Mouse (Mus musculus): ENCODE data around the gene Mgat4e. TPM values are rescaled to one million over a fixed set of nuclear protein-coding genes. Genes with fewer than 3 reads are reported as not detected.

The Mgat4e gene
- polyA plus RNA-seq, 1 experiment, result not detected

- H3K36me3 ChIP-seq (ENCODE audit: control insufficient read depth, insufficient read depth), result peaks cover 13% of the 10 kb centered on the region
- TF ChIP-seq TCF3 (IDR thresholded peaks at IDR 0.05; ENCODE audit: insufficient read length, low read depth), result no peak
- no peak for TF ChIP-seq MAX (IDR thresholded peaks at IDR 0.05; ENCODE audit: low read depth)
- no peak for TF ChIP-seq MYOD1 (IDR thresholded peaks at IDR 0.05; ENCODE audit: control insufficient read depth in 1 of 3, insufficient read length in 2 of 3, low read depth in 2 of 3)
- no peak for TF ChIP-seq USF1 (IDR thresholded peaks at IDR 0.05; ENCODE audit: low read depth)
- TF ChIP-seq TCF12 (IDR thresholded peaks at IDR 0.05; ENCODE audit: insufficient read depth, poor library complexity, severe bottlenecking), result no peak
- no peak for TF ChIP-seq MYOG (IDR thresholded peaks at IDR 0.05; ENCODE audit: control insufficient read depth in 1 of 3, insufficient read depth in 1 of 3, insufficient read length in 2 of 3, low read depth in 2 of 3)
- TF ChIP-seq REST (IDR thresholded peaks at IDR 0.05; ENCODE audit: insufficient read depth, insufficient read length), result no peak
- no peak for TF ChIP-seq CEBPB (IDR thresholded peaks at IDR 0.05; ENCODE audit: insufficient read depth, poor library complexity, severe bottlenecking)
- TF ChIP-seq SRF (IDR thresholded peaks at IDR 0.05; ENCODE audit: control insufficient read depth, insufficient read length, low read depth), result no peak
- no peak for TF ChIP-seq E2F4 (IDR thresholded peaks at IDR 0.05; ENCODE audit: insufficient read depth)
- no peak for TF ChIP-seq POLR2A (IDR thresholded peaks at IDR 0.05; ENCODE audit: insufficient read length, low read depth)
- TF ChIP-seq POLR2AphosphoS2 (IDR thresholded peaks at IDR 0.05; ENCODE audit: insufficient read length, low read depth), result no peak
- H3K27me3 ChIP-seq (ENCODE audit: control insufficient read depth, insufficient read depth, insufficient read length), result no peaks in the 10 kb centered on the region
- H3K79me2 ChIP-seq (ENCODE audit: control insufficient read depth, insufficient read depth), result peaks cover 24% of the 10 kb centered on the region
- H3ac ChIP-seq (ENCODE audit: control insufficient read depth, insufficient read length), result peak overlapping the region; percentile 40
- peak overlapping the region; percentile 83 for H3K4me2 ChIP-seq (ENCODE audit: low read depth)
- H3K4me3 ChIP-seq, result peak overlapping the region; percentile 72
Observed at GRCm38 (mm10) chr1:134493956-134494355, 55.5 kb downstream of the Mgat4e start.

- Histone ChIP-seq H3K27me3 (ENCODE audit: control insufficient read depth, insufficient read depth, insufficient read length) (no peaks in the 10 kb centered on the region), H3K4me2 (ENCODE audit: low read depth) (peak overlapping the region; percentile 83), H3K4me3 (peak overlapping the region; percentile 72), H3K79me2 (ENCODE audit: control insufficient read depth, insufficient read depth) (peaks cover 24% of the 10 kb centered on the region), H3K36me3 (ENCODE audit: control insufficient read depth, insufficient read depth) (peaks cover 16% of the 10 kb centered on the region), H3ac (ENCODE audit: control insufficient read depth, insufficient read length) (no peak overlapping the region)
- no peak for TF ChIP-seq REST (IDR thresholded peaks at IDR 0.05; ENCODE audit: insufficient read depth, insufficient read length)
- TF ChIP-seq MYOD1 (IDR thresholded peaks at IDR 0.05; ENCODE audit: control insufficient read depth in 1 of 3, insufficient read length in 2 of 3, low read depth in 2 of 3), result no peak
- TF ChIP-seq POLR2AphosphoS2 (IDR thresholded peaks at IDR 0.05; ENCODE audit: insufficient read length, low read depth), result no peak
- no peak for TF ChIP-seq MYOG (IDR thresholded peaks at IDR 0.05; ENCODE audit: control insufficient read depth in 1 of 3, insufficient read depth in 1 of 3, insufficient read length in 2 of 3, low read depth in 2 of 3)
- TF ChIP-seq USF1 (IDR thresholded peaks at IDR 0.05; ENCODE audit: low read depth), result no peak
- no peak for TF ChIP-seq MAX (IDR thresholded peaks at IDR 0.05; ENCODE audit: low read depth)
- no peak for TF ChIP-seq TCF12 (IDR thresholded peaks at IDR 0.05; ENCODE audit: insufficient read depth, poor library complexity, severe bottlenecking)
- no peak for TF ChIP-seq SRF (IDR thresholded peaks at IDR 0.05; ENCODE audit: control insufficient read depth, insufficient read length, low read depth)
- no peak for TF ChIP-seq POLR2A (IDR thresholded peaks at IDR 0.05; ENCODE audit: insufficient read length, low read depth)
Observed at GRCm38 (mm10) chr1:134493496-134493895, 56.0 kb downstream of the Mgat4e start.

- Histone ChIP-seq H3K4me2 (ENCODE audit: low read depth) (no peak overlapping the region), H3ac (ENCODE audit: control insufficient read depth, insufficient read length) (no peak overlapping the region)
- TF ChIP-seq TCF3 (IDR thresholded peaks at IDR 0.05; ENCODE audit: insufficient read length, low read depth) (no peak), POLR2A (IDR thresholded peaks at IDR 0.05; ENCODE audit: insufficient read length, low read depth) (no peak), MAX (IDR thresholded peaks at IDR 0.05; ENCODE audit: low read depth) (no peak), CEBPB (IDR thresholded peaks at IDR 0.05; ENCODE audit: insufficient read depth, poor library complexity, severe bottlenecking) (no peak), E2F4 (IDR thresholded peaks at IDR 0.05; ENCODE audit: insufficient read depth) (no peak), TCF12 (IDR thresholded peaks at IDR 0.05; ENCODE audit: insufficient read depth, poor library complexity, severe bottlenecking) (no peak), SRF (IDR thresholded peaks at IDR 0.05; ENCODE audit: control insufficient read depth, insufficient read length, low read depth) (no peak), MYOD1 (IDR thresholded peaks at IDR 0.05; ENCODE audit: control insufficient read depth in 1 of 3, insufficient read length in 2 of 3, low read depth in 2 of 3) (no peak)
Observed at GRCm38 (mm10) chr1:134492276-134492675, 57.2 kb downstream of the Mgat4e start.

More at GRCm38 (mm10) chr1:134492276-134492675, 57.2 kb downstream of the Mgat4e start:
- Histone ChIP-seq H3K36me3 (ENCODE audit: control insufficient read depth, insufficient read depth) (peaks cover 19% of the 10 kb centered on the region), H3K27me3 (ENCODE audit: control insufficient read depth, insufficient read depth, insufficient read length) (no peaks in the 10 kb centered on the region), H3K79me2 (ENCODE audit: control insufficient read depth, insufficient read depth) (peaks cover 17% of the 10 kb centered on the region), H3K4me3 (no peak overlapping the region)

Other genes starting within 250 kb of the Mgat4e start
- gene Ppfia4, start 216.8 kb downstream of the Mgat4e start, polyA plus RNA-seq (2012; fragmentation: generic; extraction: Trizol), result 35.8 TPM
- 67.3 TPM for gene Tmem183a, start 187.7 kb downstream of the Mgat4e start, polyA plus RNA-seq (2012; fragmentation: generic; extraction: Trizol)
- gene 4933406M09Rik, start 163.7 kb downstream of the Mgat4e start, polyA plus RNA-seq (2012; fragmentation: generic; extraction: Trizol), result not detected
- gene Cyb5r1, start 144.1 kb downstream of the Mgat4e start, polyA plus RNA-seq (2012; fragmentation: generic; extraction: Trizol), result 452 TPM
- gene Adipor1, start 134.3 kb downstream of the Mgat4e start, polyA plus RNA-seq (2012; fragmentation: generic; extraction: Trizol), result 87.9 TPM
- 11.3 TPM for gene Klhl12, start 94.2 kb downstream of the Mgat4e start, polyA plus RNA-seq (2012; fragmentation: generic; extraction: Trizol)
- gene Rabif, start 55.0 kb downstream of the Mgat4e start, polyA plus RNA-seq (2012; fragmentation: generic; extraction: Trizol), result 13.4 TPM
- 11.2 TPM for gene Kdm5b, start 10.5 kb upstream of the Mgat4e start, polyA plus RNA-seq (2012; fragmentation: generic; extraction: Trizol)
- gene Syt2, start 97.0 kb upstream of the Mgat4e start, polyA plus RNA-seq (2012; fragmentation: generic; extraction: Trizol), result 0.11 TPM

Measured in myocyte (in vitro differentiated cells).